Mouse (Mus musculus) ES-Bruce4 (cell line): ENCODE data around the gene Frmd4a.

Experiments used
- EP300 ChIP-seq: IDR thresholded peaks from 2 replicates; pipeline ENCODE4 v1.6.1; 2011; ENCODE audit warnings: low read depth, low read length; ENCODE audit not compliant: insufficient read depth
- POLR2A ChIP-seq: IDR thresholded peaks from one replicate; pipeline ENCODE4 v1.8.1; 2011; ENCODE audit warnings: low read length; ENCODE audit not compliant: insufficient read depth

GRCm38 (mm10) chr2:4334201-4334600, 316.7 kb downstream of the Frmd4a start:
- TF ChIP-seq EP300: no peak
- TF ChIP-seq POLR2A: no peak
